Mouse (Mus musculus) small intestine, adult 2 months (tissue): Measurements from ENCODE around the gene Acpp.

Source experiments
- CTCF ChIP-seq: fragments of 200-500 bp; IDR thresholded peaks from 2 replicates; pipeline ENCODE4 v1.5.1; 2012; ENCODE audit warnings: low read depth, mild to moderate bottlenecking, control low read depth, inconsistent platforms, low read length, moderate library complexity, mixed read lengths; ENCODE audit not compliant: insufficient replicate concordance, insufficient read length; ENCODE audit errors: extremely low read depth
- POLR2A ChIP-seq: fragments of 200-500 bp; IDR thresholded peaks from 2 replicates; pipeline ENCODE4 v1.6.1; 2012; ENCODE audit warnings: low read depth, mild to moderate bottlenecking, control low read depth, inconsistent platforms, low read length, moderate library complexity

DNA sequence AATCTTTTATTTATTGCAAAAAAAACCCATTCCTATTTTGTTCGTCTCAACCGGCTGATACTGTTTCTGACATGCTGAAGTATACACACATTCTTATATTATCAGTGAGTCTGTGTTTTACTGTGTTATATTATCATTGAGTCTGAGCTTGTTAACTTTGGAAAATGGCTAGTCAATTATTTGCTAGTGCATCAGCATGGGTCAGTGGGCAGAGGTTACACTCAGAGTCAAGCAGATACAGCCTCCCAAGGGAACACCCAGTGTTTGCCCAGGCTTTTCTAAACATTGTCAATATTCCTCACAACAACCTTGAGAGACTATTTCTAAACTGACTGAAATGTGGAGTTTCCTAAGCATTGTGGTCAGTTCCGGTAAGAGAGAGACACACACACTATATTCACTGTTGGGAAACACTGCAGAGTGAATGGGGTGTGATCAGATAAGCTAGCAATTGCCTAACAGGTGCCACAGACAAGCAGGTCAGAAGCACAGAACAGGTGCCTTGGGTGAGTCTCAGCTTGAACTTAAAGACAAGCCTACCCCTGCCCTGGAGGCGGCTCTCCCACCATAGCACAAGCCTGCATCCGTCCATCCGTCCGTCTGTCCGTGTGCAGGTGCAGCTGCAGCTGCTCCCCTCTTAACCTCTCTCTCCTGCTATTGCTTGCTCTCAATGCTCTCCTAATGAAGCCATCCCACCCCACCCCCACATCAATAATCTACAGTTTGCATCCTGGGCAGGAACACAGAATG is 18.1 kb upstream of the Acpp start:
- no peak for TF ChIP-seq CTCF
- TF ChIP-seq POLR2A, result no peak
